Mouse (Mus musculus) CH12.LX (cell line): ENCODE data around the gene Scrn3. TPM values are rescaled to one million over a fixed set of nuclear protein-coding genes. Genes with fewer than 3 reads are reported as not detected.

Source experiments
- DNase-seq: peaks from one replicate; pipeline ENCODE4 v3.0.0-alpha.2; 2013; ENCODE audit errors: extremely low read depth
- H3K27ac ChIP-seq: 2 replicates; pipeline ENCODE4 v1.5.1; 2012; ENCODE audit warnings: low read depth, mild to moderate bottlenecking, control low read depth, moderate library complexity; ENCODE audit not compliant: insufficient read depth
- H3K27me3 ChIP-seq: replicated peaks from 2 replicates; pipeline ENCODE3; 2012; ENCODE audit warnings: inconsistent platforms
- H3K36me3 ChIP-seq, 2 experiments: replicated peaks in 1 of 2; 2 replicates each; pipeline versions ENCODE3 to v1.6.1; 2012; ENCODE audit warnings: inconsistent platforms in 1 of 2, low read length in 1 of 2, mild to moderate bottlenecking in 1 of 2, mixed read lengths in 1 of 2, moderate library complexity in 1 of 2; ENCODE audit not compliant: control insufficient read depth in 1 of 2, insufficient read depth in 1 of 2
- H3K4me1 ChIP-seq, 2 experiments: 2 replicates each; pipeline ENCODE4 v1.6.1; 2012; ENCODE audit warnings: inconsistent platforms in 1 of 2, moderate library complexity in 1 of 2; ENCODE audit not compliant: insufficient read depth in 2 of 2, control insufficient read depth in 1 of 2
- H3K4me2 ChIP-seq: 2 replicates; pipeline ENCODE4 v1.6.1; 2012; ENCODE audit warnings: low read depth, mild to moderate bottlenecking, control low read depth; ENCODE audit not compliant: poor library complexity, insufficient read depth, severe bottlenecking
- H3K4me3 ChIP-seq, 3 experiments: fragments of 150-350 bp in 1 of 3; sonication (generic) in 1 of 3; replicated peaks in 1 of 3; 2 replicates each; pipeline versions ENCODE3 to v1.5.1; 2011 to 2012; ENCODE audit warnings: low read depth in 2 of 3, low read length in 2 of 3, mild to moderate bottlenecking in 2 of 3, moderate library complexity in 2 of 3, control low read depth in 1 of 3, improper control_type of control experiment in 1 of 3, inconsistent platforms in 1 of 3, mixed read lengths in 1 of 3; ENCODE audit not compliant: poor library complexity in 1 of 3
- H3K79me2 ChIP-seq: replicated peaks from 2 replicates; pipeline ENCODE4 v1.6.1; 2012; ENCODE audit warnings: mild to moderate bottlenecking, moderate library complexity; ENCODE audit not compliant: control insufficient read depth, poor library complexity, insufficient read depth, severe bottlenecking; ENCODE audit errors: extremely low read depth
- H3K9ac ChIP-seq: 2 replicates; pipeline ENCODE4 v1.6.1; 2012; ENCODE audit warnings: low read depth, mild to moderate bottlenecking, control low read depth, moderate library complexity; ENCODE audit not compliant: insufficient read depth
- H3K9me3 ChIP-seq: replicated peaks from 2 replicates; pipeline ENCODE3; 2012; ENCODE audit warnings: low read length, inconsistent platforms, mixed read lengths
- ELF1 ChIP-seq: IDR thresholded peaks from 2 replicates; pipeline ENCODE4 v1.6.1; 2014; ENCODE audit warnings: low read depth, mild to moderate bottlenecking, inconsistent platforms, low read length, improper control_type of control experiment
- JUND ChIP-seq: conservative IDR thresholded peaks from 2 replicates; pipeline ENCODE4 v1.6.1; 2011; ENCODE audit warnings: low read depth, low read length, improper control_type of control experiment
- MAX ChIP-seq: IDR thresholded peaks from 2 replicates; pipeline ENCODE4 v1.6.1; 2011; ENCODE audit warnings: low read length, improper control_type of control experiment
- MYC ChIP-seq: IDR thresholded peaks from 2 replicates; pipeline ENCODE4 v1.6.1; 2011; ENCODE audit warnings: low read depth, mild to moderate bottlenecking, improper control_type of control experiment, low read length
- PAX5 ChIP-seq: IDR thresholded peaks from 2 replicates; pipeline ENCODE4 v1.6.1; 2012; ENCODE audit warnings: low read length, inconsistent platforms, mixed read lengths
- SIN3A ChIP-seq: IDR thresholded peaks from 2 replicates; pipeline ENCODE4 v1.6.1; 2012; ENCODE audit warnings: low read length, improper control_type of control experiment, inconsistent platforms
- SMC3 ChIP-seq: IDR thresholded peaks from 2 replicates; pipeline ENCODE4 v1.6.1; 2011; ENCODE audit warnings: low read depth, low read length, improper control_type of control experiment
- TBP ChIP-seq: conservative IDR thresholded peaks from 2 replicates; pipeline ENCODE4 v1.6.1; 2011; ENCODE audit warnings: low read depth, low read length, improper control_type of control experiment
- TCF12 ChIP-seq: IDR thresholded peaks from 2 replicates; pipeline ENCODE4 v1.6.1; 2014; ENCODE audit warnings: low read depth, mild to moderate bottlenecking, inconsistent platforms, low read length, improper control_type of control experiment
- USF1 ChIP-seq: IDR thresholded peaks from 2 replicates; pipeline ENCODE4 v1.6.1; 2014; ENCODE audit warnings: low read depth, mild to moderate bottlenecking, inconsistent platforms, low read length, improper control_type of control experiment
- USF2 ChIP-seq: conservative IDR thresholded peaks from 2 replicates; pipeline ENCODE4 v1.6.1; 2011; ENCODE audit warnings: low read depth, low read length, improper control_type of control experiment
- ZNF384 ChIP-seq: IDR thresholded peaks from 2 replicates; pipeline ENCODE4 v1.6.1; 2012; ENCODE audit warnings: low read depth, low read length, improper control_type of control experiment, inconsistent platforms
- dilution Hi-C: fragments of 300-500 bp; cut with MboI; formaldehyde crosslinking; loops from 2 replicates; pipeline ENCODE4 v1.14.3; 2020; ENCODE audit warnings: low sequenced_read_pairs; ENCODE audit not compliant: extremely low pct_unique_long_range_greater_than_20kb, extremely low pct_ligation_motif_present
- in situ Hi-C: fragments of 300-500 bp; cut with MboI; formaldehyde crosslinking; loops from 3 replicates; pipeline ENCODE4 v1.14.3; 2019; ENCODE audit warnings: low sequenced_read_pairs, low pct_ligation_motif_present, low pct_unique_long_range_greater_than_20kb, mixed read lengths
- polyA plus RNA-seq: library from polyadenylated mRNA; unstranded; fragments of >175 nt; gene quantifications from 2 replicates; pipeline ENCODE4 v1.2.1, GENCODE M21; 2012; ENCODE audit warnings: low read depth; ENCODE audit not compliant: insufficient read length
- total RNA-seq, 2 experiments: library from RNA; depleted of rRNA; stranded (reverse); fragments of 300-350 nt in 1 of 2; fragments of >200 nt in 1 of 2; gene quantifications; 2 replicates each; pipeline ENCODE4 v1.2.3; 2012 to 2014

Gene Scrn3
- total and polyA plus RNA-seq, 3 experiments = 6.6 to 14.8 (median 11.1) TPM

- dilution Hi-C loops = no loop called here
- H3K9ac ChIP-seq = no peak overlapping the region
- DNase-seq = no peak
- H3K9me3 ChIP-seq = peaks cover 19% of the 10 kb centered on the region
- no peaks in the 10 kb centered on the region for H3K36me3 ChIP-seq
- H3K79me2 ChIP-seq = no peaks in the 10 kb centered on the region
- H3K4me3 ChIP-seq = no peak overlapping the region
- no peak overlapping the region for H3K27ac ChIP-seq
- peaks cover 22% of the 10 kb centered on the region for H3K27me3 ChIP-seq
- no peak overlapping the region for H3K4me2 ChIP-seq
- in situ Hi-C loops = no loop called here
- TF ChIP-seq ZNF384 (no peak), MYC (no peak), MAX (no peak), ELF1 (no peak), TCF12 (no peak)
- H3K4me1 ChIP-seq = no peaks in the 10 kb centered on the region; a peak in 1 of 4 replicates
These were observed 41.6 kb upstream of the Scrn3 start for GRCm38 (mm10) chr2:73270593-73271458.

- H3K9me3 ChIP-seq = peaks cover 19% of the 10 kb centered on the region
- no peak for DNase-seq
- TF ChIP-seq JUND (no peak), TBP (no peak)
- H3K4me3 ChIP-seq = peak within 1 kb of the TSS in 1 of 3 experiments; percentile 67
- no peaks in the 10 kb centered on the region for H3K36me3 ChIP-seq
- dilution Hi-C loops = no loop called here
- H3K27ac ChIP-seq = no peak within 1 kb of the TSS
- peaks cover 28% of the 10 kb centered on the region for H3K27me3 ChIP-seq
- H3K4me2 ChIP-seq = peak within 1 kb of the TSS; percentile 47; the same call in 1 of the 2 replicates
- in situ Hi-C loops = no loop called here
- no peaks in the 10 kb centered on the region for H3K79me2 ChIP-seq
- no peaks in the 10 kb centered on the region; a peak in 1 of 4 replicates for H3K4me1 ChIP-seq
- peak within 1 kb of the TSS; percentile 46; the same call in 1 of the 2 replicates for H3K9ac ChIP-seq
These were observed 40.8 kb upstream of the Scrn3 start, which contains the start of gene Sp9 for GRCm38 (mm10) chr2:73271459-73272161. Gene Sp9, plus strand, starts transcription at chr2:73271925.

DNA sequence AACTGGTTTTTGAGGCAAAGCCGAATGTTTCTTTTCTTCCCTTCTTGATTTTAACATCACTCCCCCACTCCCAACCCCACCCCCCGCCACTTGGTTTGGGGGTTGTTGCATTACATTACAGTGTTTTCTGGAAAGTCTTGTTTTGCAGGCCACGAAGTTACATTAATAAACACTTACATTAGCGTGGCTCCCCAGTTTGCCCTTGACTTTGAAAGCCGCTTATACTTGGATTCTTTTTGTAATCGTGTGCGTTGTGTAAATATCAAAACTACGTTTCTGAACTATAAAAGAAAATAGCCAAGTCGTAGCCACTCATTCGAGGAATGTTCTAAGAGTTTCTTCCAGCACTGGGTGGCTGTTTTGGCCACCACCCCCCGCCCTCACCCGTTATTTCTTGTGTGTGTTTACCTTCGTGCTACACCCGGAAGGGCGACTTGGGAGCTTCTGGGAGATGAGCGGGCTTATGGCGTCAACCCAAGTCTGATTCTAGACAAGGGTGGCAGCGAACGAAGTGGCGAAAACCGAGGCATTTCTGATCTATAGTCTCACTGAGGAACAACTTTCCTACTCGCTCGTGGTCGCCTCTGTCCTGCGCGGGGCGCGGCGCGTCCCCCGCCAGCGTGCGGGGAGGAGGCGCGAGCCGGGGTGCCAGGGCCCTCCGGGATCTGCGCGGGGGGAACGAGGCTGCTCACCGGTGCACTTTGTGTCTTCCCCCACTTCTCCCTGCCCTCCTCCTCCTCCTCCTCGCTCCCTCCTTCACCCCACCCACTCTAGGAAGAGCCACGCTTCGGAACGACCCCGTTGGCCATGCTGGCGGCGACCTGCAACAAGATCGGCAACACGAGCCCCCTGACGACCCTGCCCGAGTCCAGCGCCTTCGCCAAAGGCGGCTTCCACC lies 39.8 kb upstream of the Scrn3 start:
- Histone ChIP-seq H3K4me3 (peak overlapping the region in 1 of 3 experiments; percentile 67), H3K27me3 (peaks cover 29% of the 10 kb centered on the region), H3K27ac (0 out of 2 replicates have a peak overlapping the region, but pooled peaks have one; percentile 2), H3K79me2 (no peaks in the 10 kb centered on the region), H3K4me1 (no peaks in the 10 kb centered on the region; a peak in 1 of 4 replicates), H3K9ac (peak overlapping the region; percentile 46; the same call in 1 of the 2 replicates), H3K9me3 (peaks cover 19% of the 10 kb centered on the region), H3K4me2 (peak overlapping the region; percentile 47; the same call in 1 of the 2 replicates), H3K36me3 (no peaks in the 10 kb centered on the region)
- DNase-seq = no peak
- TF ChIP-seq SMC3 (no peak), ZNF384 (no peak), SIN3A (no peak), USF2 (no peak), ELF1 (peak; percentile 37; the same call in 1 of the 2 replicates), PAX5 (no peak), USF1 (no peak)
- in situ Hi-C loops (no loop called here), dilution Hi-C loops (no loop called here)
